Mouse (Mus musculus): ENCODE results near the gene Ak7. TPM values are rescaled to one million over a fixed set of nuclear protein-coding genes. Genes with fewer than 3 reads are reported as not detected.

Gene Ak7
- total and polyA plus RNA-seq, 3 experiments = 0.13 to 0.51 (median 0.24) TPM

DNA sequence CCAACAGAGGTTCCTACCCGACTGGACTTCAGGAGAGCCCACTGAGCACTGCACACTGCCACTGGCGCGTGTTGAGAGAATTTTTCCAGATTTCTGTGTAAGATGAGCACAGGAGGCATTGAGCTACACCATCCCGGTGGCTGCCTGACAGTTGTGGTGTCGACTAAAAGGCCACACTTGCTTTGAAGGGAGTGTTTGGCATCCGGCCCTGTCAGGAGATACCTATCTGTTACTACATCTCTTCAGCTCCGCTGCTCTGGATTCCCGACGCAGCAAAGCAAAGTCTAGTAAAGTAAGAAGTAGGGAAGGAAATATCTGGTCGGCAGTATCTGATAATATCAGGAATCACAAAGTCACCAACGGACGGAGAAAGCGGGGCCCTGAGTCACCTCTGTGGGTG is 16.3 kb upstream of the Ak7 start:
- dilution Hi-C loops (cut with MboI; ENCODE audit: extremely low pct_ligation_motif_present, extremely low pct_unique_long_range_greater_than_20kb, low sequenced_read_pairs) = no loop called here
- Histone ChIP-seq H3K27ac (ENCODE audit: insufficient read depth, low read depth) (no peak overlapping the region), H3K79me2 (replicated peaks; ENCODE audit: control insufficient read depth, extremely low read depth, insufficient read depth, poor library complexity, severe bottlenecking) (peaks cover 4% of the 10 kb centered on the region), H3K4me2 (ENCODE audit: insufficient read depth, low read depth, poor library complexity, severe bottlenecking) (no peak overlapping the region), H3K9me3 (replicated peaks; ENCODE audit: low read length) (peaks cover 2% of the 10 kb centered on the region), H3K4me1 (ENCODE audit: control insufficient read depth in 1 of 2, insufficient read depth in 2 of 2) (peaks cover 5 to 12% of the 10 kb centered on the region in 2 experiments; a peak in 3 of 4 replicates), H3K9ac (ENCODE audit: insufficient read depth, low read depth) (no peak overlapping the region), H3K36me3 (replicated peaks in 1 of 2; ENCODE audit: control insufficient read depth in 1 of 2, insufficient read depth in 1 of 2, low read length in 1 of 2) (peaks cover 11 to 51% of the 10 kb centered on the region in 2 experiments), H3K4me3 (replicated peaks in 1 of 3; ENCODE audit: low read depth in 2 of 3, low read length in 2 of 3, poor library complexity in 1 of 3) (no peak overlapping the region), H3K27me3 (replicated peaks) (no peaks in the 10 kb centered on the region)
- TF ChIP-seq USF2 (conservative IDR thresholded peaks at IDR 0.05; ENCODE audit: low read depth, low read length) = no peak
- TF ChIP-seq IRF4 (IDR thresholded peaks at IDR 0.05; ENCODE audit: low read depth, low read length) = no peak
- TF ChIP-seq ELF1 (IDR thresholded peaks at IDR 0.05; ENCODE audit: low read depth, low read length) = no peak
- TF ChIP-seq MEF2A (IDR thresholded peaks at IDR 0.05; ENCODE audit: borderline replicate concordance, low read depth, low read length) = no peak
- TF ChIP-seq EP300 (IDR thresholded peaks at IDR 0.05; ENCODE audit: low read length) = no peak
- no peak for TF ChIP-seq MAZ (IDR thresholded peaks at IDR 0.05; ENCODE audit: low read depth, low read length)
- no peak for TF ChIP-seq SMC3 (IDR thresholded peaks at IDR 0.05; ENCODE audit: low read depth, low read length)
- DNase-seq (ENCODE audit: extremely low read depth) = no peak
- in situ Hi-C loops (cut with MboI; ENCODE audit: low pct_ligation_motif_present, low pct_unique_long_range_greater_than_20kb, low sequenced_read_pairs) = no loop called here

GRCm38 (mm10) chr12:105694021-105694420 is 11.8 kb upstream of the Ak7 start:
- H3K79me2 ChIP-seq (replicated peaks; ENCODE audit: control insufficient read depth, extremely low read depth, insufficient read depth, poor library complexity, severe bottlenecking) = no peaks in the 10 kb centered on the region
- H3K4me2 ChIP-seq (ENCODE audit: insufficient read depth, low read depth, poor library complexity, severe bottlenecking) = no peak overlapping the region
- H3K9me3 ChIP-seq (replicated peaks; ENCODE audit: low read length) = peaks cover 2% of the 10 kb centered on the region
- in situ Hi-C loops (cut with MboI; ENCODE audit: low pct_ligation_motif_present, low pct_unique_long_range_greater_than_20kb, low sequenced_read_pairs) = no loop called here
- H3K27me3 ChIP-seq (replicated peaks) = no peaks in the 10 kb centered on the region
- no peak overlapping the region for H3K9ac ChIP-seq (ENCODE audit: insufficient read depth, low read depth)
- peaks cover 2 to 12% of the 10 kb centered on the region in 2 experiments; a peak in 2 of 4 replicates for H3K4me1 ChIP-seq (ENCODE audit: control insufficient read depth in 1 of 2, insufficient read depth in 2 of 2)
- dilution Hi-C loops (cut with MboI; ENCODE audit: extremely low pct_ligation_motif_present, extremely low pct_unique_long_range_greater_than_20kb, low sequenced_read_pairs) = no loop called here
- no peak overlapping the region for H3K27ac ChIP-seq (ENCODE audit: insufficient read depth, low read depth)
- no peak for DNase-seq (ENCODE audit: extremely low read depth)
- no peak overlapping the region for H3K4me3 ChIP-seq (replicated peaks in 1 of 3; ENCODE audit: low read depth in 2 of 3, low read length in 2 of 3, poor library complexity in 1 of 3)
- H3K36me3 ChIP-seq (replicated peaks in 1 of 2; ENCODE audit: control insufficient read depth in 1 of 2, insufficient read depth in 1 of 2, low read length in 1 of 2) = peaks cover 13 to 52% of the 10 kb centered on the region in 2 experiments
- TF ChIP-seq JUND (conservative IDR thresholded peaks at IDR 0.05; ENCODE audit: low read depth, low read length) = no peak
- no peak for TF ChIP-seq USF1 (IDR thresholded peaks at IDR 0.05; ENCODE audit: low read depth, low read length)
- TF ChIP-seq MAZ (IDR thresholded peaks at IDR 0.05; ENCODE audit: low read depth, low read length) = no peak
- no peak for TF ChIP-seq ZC3H11A (IDR thresholded peaks at IDR 0.05; ENCODE audit: low read depth, low read length)
- TF ChIP-seq ETS1 (conservative IDR thresholded peaks at IDR 0.05; ENCODE audit: low read depth, low read length) = no peak
- TF ChIP-seq JUN (IDR thresholded peaks at IDR 0.05; ENCODE audit: insufficient read depth, low read depth, low read length) = no peak
- TF ChIP-seq NELFE (IDR thresholded peaks at IDR 0.05; ENCODE audit: low read depth, low read length) = no peak
- no peak for TF ChIP-seq CHD2 (IDR thresholded peaks at IDR 0.05; ENCODE audit: low read length)
- TF ChIP-seq SMC3 (IDR thresholded peaks at IDR 0.05; ENCODE audit: low read depth, low read length) = no peak
- no peak for TF ChIP-seq ZNF384 (IDR thresholded peaks at IDR 0.05; ENCODE audit: low read depth, low read length)
- TF ChIP-seq ZKSCAN1 (IDR thresholded peaks at IDR 0.05; ENCODE audit: borderline replicate concordance, low read depth, low read length) = no peak
- no peak for TF ChIP-seq EP300 (IDR thresholded peaks at IDR 0.05; ENCODE audit: low read length)
- TF ChIP-seq MYC (IDR thresholded peaks at IDR 0.05; ENCODE audit: low read depth, low read length) = no peak
- no peak for TF ChIP-seq IRF4 (IDR thresholded peaks at IDR 0.05; ENCODE audit: low read depth, low read length)
- TF ChIP-seq UBTF (IDR thresholded peaks at IDR 0.05; ENCODE audit: low read depth, low read length) = no peak
- no peak for TF ChIP-seq MXI1 (IDR thresholded peaks at IDR 0.05; ENCODE audit: low read depth, low read length)
- TF ChIP-seq MAFK (IDR thresholded peaks at IDR 0.05; ENCODE audit: insufficient replicate concordance, low read length) = no peak
